Mouse (Mus musculus) myocyte (in vitro differentiated cells): ENCODE results near the gene Camta1.
"Not testable (repeated sequence)": the region's sequence is repeated elsewhere in the genome, so short reads cannot be mapped to it uniquely, and the experiment has no call there.

Experiments
- MAX ChIP-seq: IDR thresholded peaks from one replicate; pipeline ENCODE4 v1.6.1; 2011; ENCODE audit warnings: low read depth, mild to moderate bottlenecking, control low read depth
- MYOG ChIP-seq, 3 experiments: IDR thresholded peaks; one replicate each; pipeline ENCODE4 v1.6.1; 2011; ENCODE audit warnings: control low read depth in 2 of 3, low read depth in 2 of 3, mild to moderate bottlenecking in 2 of 3; ENCODE audit not compliant: insufficient read length in 2 of 3, control insufficient read depth in 1 of 3, insufficient read depth in 1 of 3
- POLR2A ChIP-seq: IDR thresholded peaks from one replicate; pipeline ENCODE4 v1.6.1; 2011; ENCODE audit warnings: low read depth, mild to moderate bottlenecking, control low read depth, moderate library complexity; ENCODE audit not compliant: insufficient read length
- REST ChIP-seq: IDR thresholded peaks from one replicate; pipeline ENCODE4 v1.6.1; 2011; ENCODE audit warnings: mild to moderate bottlenecking, control low read depth, moderate library complexity; ENCODE audit not compliant: insufficient read depth, insufficient read length
- TCF12 ChIP-seq: IDR thresholded peaks from one replicate; pipeline ENCODE4 v1.6.1; 2011; ENCODE audit warnings: mild to moderate bottlenecking, control low read depth; ENCODE audit not compliant: poor library complexity, insufficient read depth, severe bottlenecking
- TCF3 ChIP-seq: IDR thresholded peaks from one replicate; pipeline ENCODE4 v1.6.1; 2011; ENCODE audit warnings: low read depth, control low read depth; ENCODE audit not compliant: insufficient read length
- USF1 ChIP-seq: IDR thresholded peaks from one replicate; pipeline ENCODE4 v1.6.1; 2011; ENCODE audit warnings: low read depth, mild to moderate bottlenecking, control low read depth, moderate library complexity

DNA sequence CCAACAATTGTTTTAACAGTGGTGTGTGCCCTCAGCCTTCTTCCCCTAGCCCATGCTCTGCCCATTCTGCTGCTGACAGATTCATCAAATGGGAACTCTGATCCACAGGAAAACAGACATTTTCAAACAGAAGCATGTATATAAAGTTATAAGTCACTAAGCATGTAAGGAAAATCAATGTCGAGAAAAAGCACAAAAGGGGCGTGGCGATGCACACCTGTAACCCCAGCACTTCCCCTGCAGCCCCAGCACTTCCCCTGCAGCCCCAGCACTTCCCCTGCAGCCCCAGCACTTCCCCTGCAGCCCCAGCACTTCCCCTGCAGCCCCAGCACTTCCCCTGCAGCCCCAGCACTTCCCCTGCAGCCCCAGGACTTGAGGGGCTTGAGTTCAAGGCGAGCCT lies 987.3 kb downstream of the Camta1 start:
- TF ChIP-seq TCF3; POLR2A; MYOG (IDR thresholded peaks at IDR 0.05; ENCODE audit: control insufficient read depth in 1 of 3, insufficient read depth in 1 of 3, insufficient read length in 2 of 3, low read depth in 2 of 3); TCF12; USF1; REST; MAX: not testable (repeated sequence)
